8 mouse cellular contexts compared by ENCODE assay signal in the genomic region with DNA sequence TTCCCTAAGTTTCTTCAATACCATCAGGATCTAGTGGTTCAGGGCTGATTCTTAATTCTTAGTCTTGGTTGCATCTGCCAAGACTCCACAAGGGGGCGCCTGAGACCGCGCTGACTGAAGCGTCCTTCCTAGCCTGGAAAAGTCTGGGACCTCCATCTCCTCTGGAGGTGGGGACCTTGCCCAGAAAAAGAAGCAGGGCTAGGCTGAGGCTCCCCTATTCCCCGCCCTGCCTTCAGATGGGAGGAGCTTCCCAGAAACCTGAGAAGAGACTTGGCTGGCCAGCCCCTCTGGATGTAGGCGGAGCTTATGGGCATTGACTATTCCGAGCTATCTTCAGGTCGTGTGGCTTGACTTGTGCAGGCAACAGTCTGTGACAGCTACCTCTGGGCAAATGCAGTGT. TPM values are rescaled to one million over a fixed set of nuclear protein-coding genes. Genes with fewer than 3 reads are reported as not detected.
DNase-seq lines count a peak whose midpoint lies in the region; ATAC-seq and TF ChIP-seq lines count a peak whose summit lies in the region.

No protein-coding gene starts in this region.

- H3K4me2 ChIP-seq in stomach, embryonic 16.5 days (ENCODE audit: low read depth, low read length): peak overlapping the region; percentile 41

- H3K27me3 ChIP-seq in embryonic facial prominence, embryonic 10.5 days (replicated peaks; ENCODE audit: low read depth, poor library complexity, severe bottlenecking): peaks cover 21% of the 10 kb centered on the region
- H3K27me3 ChIP-seq in heart, adult 2 months (ENCODE audit: control insufficient read depth, insufficient read depth, low read length): no peaks in the 10 kb centered on the region
- H3K27me3 ChIP-seq in stomach, embryonic 16.5 days (ENCODE audit: control insufficient read depth, insufficient read depth, low read length): no peaks in the 10 kb centered on the region

- peak; percentile 35; the same call in 1 of the 2 replicates for TF ChIP-seq POLR2A in heart, adult 2 months (IDR thresholded peaks at IDR 0.05; ENCODE audit: insufficient read depth, low read depth, low read length)

- H3K36me3 ChIP-seq in embryonic facial prominence, embryonic 10.5 days (replicated peaks): peaks cover 9% of the 10 kb centered on the region; the same call in 1 of the 2 replicates
- no peaks in the 10 kb centered on the region for H3K36me3 ChIP-seq in heart, adult 2 months (ENCODE audit: control insufficient read depth, insufficient read depth, low read length)
- H3K36me3 ChIP-seq in stomach, embryonic 16.5 days (ENCODE audit: control insufficient read depth, insufficient read depth, low read length): no peaks in the 10 kb centered on the region

- TF ChIP-seq CTCF in heart, adult 2 months (IDR thresholded peaks at IDR 0.05): no peak; the same call in 1 of the 2 replicates

- peak; percentile 69 for ATAC-seq in stomach, embryonic 16.5 days (ENCODE audit: insufficient read depth, low FRiP score)

- WGBS in embryonic facial prominence, embryonic 10.5 days: under 1% methylated on average over 8 of the region's 8 CpGs
- under 1% methylated on average over 8 of the region's 8 CpGs for WGBS in heart, adult 2 months
- WGBS in stomach, embryonic 16.5 days: under 1% methylated on average over 8 of the region's 8 CpGs

- H3K4me3 ChIP-seq in embryonic facial prominence, embryonic 10.5 days: no peak overlapping the region
- H3K4me3 ChIP-seq in heart, adult 2 months: no peak overlapping the region
- H3K4me3 ChIP-seq in stomach, embryonic 16.5 days (replicated peaks; ENCODE audit: low read length): no peak overlapping the region

- H3K9ac ChIP-seq in heart, adult 2 months (ENCODE audit: low read depth, low read length): no peak overlapping the region
- no peak overlapping the region for H3K9ac ChIP-seq in stomach, embryonic 16.5 days (ENCODE audit: low read length)

- peaks cover 52% of the 10 kb centered on the region for H3K4me1 ChIP-seq in embryonic facial prominence, embryonic 10.5 days
- H3K4me1 ChIP-seq in heart, adult 2 months (ENCODE audit: control insufficient read depth, insufficient read depth, low read length): peaks cover 19% of the 10 kb centered on the region
- peaks cover 35% of the 10 kb centered on the region for H3K4me1 ChIP-seq in stomach, embryonic 16.5 days (ENCODE audit: control insufficient read depth, insufficient read depth, low read length)

- H3K27ac ChIP-seq in embryonic facial prominence, embryonic 10.5 days (replicated peaks): no peak overlapping the region
- H3K27ac ChIP-seq in heart, adult 2 months: peak overlapping the region; percentile 47
- peak overlapping the region; percentile 88 for H3K27ac ChIP-seq in stomach, embryonic 16.5 days (ENCODE audit: low read length)

- peak; percentile 90 for DNase-seq in 3T3-L1 (ENCODE audit: low read depth, low spot score)
- peak; percentile 76 for DNase-seq in adrenal gland, adult 2 months
- DNase-seq in embryonic facial prominence, embryonic 10.5 days (ENCODE audit: low spot score): peak; percentile 91
- peak; percentile 87 to 89 for DNase-seq in heart, adult 2 months
- DNase-seq in kidney, adult 18-20 months: peak; percentile 86
- peak; percentile 81 for DNase-seq in liver
- DNase-seq in naive thymus-derived CD4-positive, alpha-beta T cell, adult 2 months (ENCODE audit: low read depth): peak; percentile 90

- H3K9me3 ChIP-seq in embryonic facial prominence, embryonic 10.5 days: no peaks in the 10 kb centered on the region
- H3K9me3 ChIP-seq in stomach, embryonic 16.5 days (replicated peaks; ENCODE audit: control insufficient read depth, low read length): no peaks in the 10 kb centered on the region

- peak; percentile 55; the same call in 1 of the 2 replicates for TF ChIP-seq EP300 in heart, adult 2 months (IDR thresholded peaks at IDR 0.05; ENCODE audit: insufficient read depth, low read depth, low read length)

- H3K79me2 ChIP-seq in heart, adult 2 months (replicated peaks; ENCODE audit: control insufficient read depth, insufficient read depth, low read length): peaks cover 4% of the 10 kb centered on the region

- intact Hi-C loops in heart, adult 2 months (cut with DNase I): loop anchor here (1.0 to 5.0 kb wide), 2 partner anchors 71 to 306 kb away; a partner anchor contains a TSS

RNA-seq across cellular contexts. Expression of a gene that starts 2.5 kb away (rescaled TPM):
- 10 to 100 TPM; 13.1 to 14.7 TPM for total RNA-seq in adrenal gland, adult 2 months (2021)
- polyA plus RNA-seq in adrenal gland, adult 2 months (2012; rRNA removed): 19.4 and 28.8 TPM in 2 replicates
- 12.7 and 13.2 TPM in 2 replicates for polyA plus RNA-seq in embryonic facial prominence, embryonic 10.5 days (2016; fragmentation: Nextera tagmentation; extraction: Ambion mirVana)
- total RNA-seq in heart, adult 2 months (2021): 10 to 100 TPM; 11.2 to 14.3 TPM
- polyA plus RNA-seq in heart, adult 2 months (2012; rRNA removed): 17.6 and 26.7 TPM in 2 replicates
- 4.3 and 4.6 TPM in 2 replicates for polyA plus RNA-seq in stomach, embryonic 16.5 days (2015; fragmentation: Nextera tagmentation; extraction: Ambion mirVana)

RNA-seq across cellular contexts. Expression of a gene that starts 13.8 kb away (rescaled TPM):
- total RNA-seq in adrenal gland, adult 2 months (2021): not detected
- polyA plus RNA-seq in adrenal gland, adult 2 months (2012; rRNA removed): not detected in 2 replicates
- polyA plus RNA-seq in embryonic facial prominence, embryonic 10.5 days (2016; fragmentation: Nextera tagmentation; extraction: Ambion mirVana): 0.92 and 1.7 TPM in 2 replicates
- total RNA-seq in heart, adult 2 months (2021): not detected
- not detected in 2 replicates for polyA plus RNA-seq in heart, adult 2 months (2012; rRNA removed)
- 3.7 and 5.9 TPM in 2 replicates for polyA plus RNA-seq in stomach, embryonic 16.5 days (2015; fragmentation: Nextera tagmentation; extraction: Ambion mirVana)

RNA-seq across cellular contexts. Expression of a gene that starts 18.7 kb away (rescaled TPM):
- total RNA-seq in adrenal gland, adult 2 months (2021): 100 to 1,000 TPM; 380 to 873 TPM
- 1,054 and 1,398 TPM in 2 replicates for polyA plus RNA-seq in adrenal gland, adult 2 months (2012; rRNA removed)
- polyA plus RNA-seq in embryonic facial prominence, embryonic 10.5 days (2016; fragmentation: Nextera tagmentation; extraction: Ambion mirVana): 569 and 585 TPM in 2 replicates
- total RNA-seq in heart, adult 2 months (2021): 100 to 1,000 TPM; 506 to 570 TPM
- 991 and 1,183 TPM in 2 replicates for polyA plus RNA-seq in heart, adult 2 months (2012; rRNA removed)
- 408 and 537 TPM in 2 replicates for polyA plus RNA-seq in stomach, embryonic 16.5 days (2015; fragmentation: Nextera tagmentation; extraction: Ambion mirVana)

RNA-seq across cellular contexts. Expression of a gene that starts 50.2 kb away (rescaled TPM):
- 10 to 100 TPM; 30.7 to 35.0 TPM for total RNA-seq in adrenal gland, adult 2 months (2021)
- 41.7 and 48.7 TPM in 2 replicates for polyA plus RNA-seq in adrenal gland, adult 2 months (2012; rRNA removed)
- polyA plus RNA-seq in embryonic facial prominence, embryonic 10.5 days (2016; fragmentation: Nextera tagmentation; extraction: Ambion mirVana): 19.6 and 25.3 TPM in 2 replicates
- total RNA-seq in heart, adult 2 months (2021): 100 to 1,000 TPM in 1 of 2 experiments, 10 to 100 TPM in 1; 66.3 to 104 TPM
- polyA plus RNA-seq in heart, adult 2 months (2012; rRNA removed): 83.6 and 109 TPM in 2 replicates
- polyA plus RNA-seq in stomach, embryonic 16.5 days (2015; fragmentation: Nextera tagmentation; extraction: Ambion mirVana): 61.3 and 64.6 TPM in 2 replicates

RNA-seq across cellular contexts. Expression of a gene that starts 58.7 kb away (rescaled TPM):
- under 1 TPM; 0.09 to 0.28 TPM for total RNA-seq in adrenal gland, adult 2 months (2021)
- 0.25 and 0.31 TPM in 2 replicates for polyA plus RNA-seq in adrenal gland, adult 2 months (2012; rRNA removed)
- polyA plus RNA-seq in embryonic facial prominence, embryonic 10.5 days (2016; fragmentation: Nextera tagmentation; extraction: Ambion mirVana): 0.57 and 0.65 TPM in 2 replicates
- total RNA-seq in heart, adult 2 months (2021): under 1 TPM; 0.63 to 0.89 TPM
- 1.1 TPM in 2 replicates for polyA plus RNA-seq in heart, adult 2 months (2012; rRNA removed)
- 5.6 and 6.7 TPM in 2 replicates for polyA plus RNA-seq in stomach, embryonic 16.5 days (2015; fragmentation: Nextera tagmentation; extraction: Ambion mirVana)
